Mouse (Mus musculus) right cerebral cortex, postnatal 4 days (tissue): ENCODE data around the gene Gm4881.

Experiments used
- DNase-seq: peaks from one replicate; pipeline ENCODE4 v3.0.0-alpha.2; 2022

The Gm4881 gene

GRCm38 (mm10) chr7:24944257-24944950 is at the start of gene Gm4881:
TSS of gene Gm4881 (minus strand) at chr7:24944494.
- DNase-seq, result no peak

- DNase-seq, result no peak
Observed at GRCm38 (mm10) chr7:24993081-24993480, 48.8 kb upstream of the Gm4881 start.

GRCm38 (mm10) chr7:24990478-24990877 is 46.2 kb upstream of the Gm4881 start:
- no peak for DNase-seq

GRCm38 (mm10) chr7:24987941-24988340 is 43.6 kb upstream of the Gm4881 start:
- DNase-seq, result no peak

- no peak for DNase-seq
Observed at GRCm38 (mm10) chr7:24985799-24986198, 41.5 kb upstream of the Gm4881 start.

- no peak for DNase-seq
Observed at GRCm38 (mm10) chr7:24984307-24984706, 40.0 kb upstream of the Gm4881 start.

GRCm38 (mm10) chr7:24983396-24983795 is 39.1 kb upstream of the Gm4881 start:
- no peak for DNase-seq

- no peak for DNase-seq
Observed at GRCm38 (mm10) chr7:24980439-24980838, 36.1 kb upstream of the Gm4881 start.

- no peak for DNase-seq
Observed at GRCm38 (mm10) chr7:24978781-24979180, 34.5 kb upstream of the Gm4881 start.

GRCm38 (mm10) chr7:24974893-24975595 is 30.8 kb upstream of the Gm4881 start:
- peak; percentile 50 for DNase-seq

GRCm38 (mm10) chr7:24973902-24974301 is 29.6 kb upstream of the Gm4881 start:
- no peak for DNase-seq

- DNase-seq, result no peak
Observed at GRCm38 (mm10) chr7:24973208-24973607, 28.9 kb upstream of the Gm4881 start.

- peak; percentile 80 for DNase-seq
Observed at GRCm38 (mm10) chr7:24971972-24972893, 27.9 kb upstream of the Gm4881 start, which contains the start of gene Rabac1. TSS of gene Rabac1 (minus strand) at chr7:24972754.

GRCm38 (mm10) chr7:24971261-24971971 is 27.1 kb upstream of the Gm4881 start:
- DNase-seq, result peak; percentile 55

GRCm38 (mm10) chr7:24970341-24970740 is 26.0 kb upstream of the Gm4881 start:
- DNase-seq, result no peak

GRCm38 (mm10) chr7:24969805-24970204 is 25.5 kb upstream of the Gm4881 start:
- no peak for DNase-seq

GRCm38 (mm10) chr7:24968463-24968862 is 24.2 kb upstream of the Gm4881 start:
- no peak for DNase-seq

- no peak for DNase-seq
Observed at GRCm38 (mm10) chr7:24967966-24968365, 23.7 kb upstream of the Gm4881 start.

- peak; percentile 92 for DNase-seq
Observed at GRCm38 (mm10) chr7:24964897-24965535, 20.7 kb upstream of the Gm4881 start.

- DNase-seq, result no peak
Observed at GRCm38 (mm10) chr7:24964288-24964687, 20.0 kb upstream of the Gm4881 start.

- no peak for DNase-seq
Observed at GRCm38 (mm10) chr7:24955226-24955625, 10.9 kb upstream of the Gm4881 start.

GRCm38 (mm10) chr7:24954450-24954849 is 10.2 kb upstream of the Gm4881 start:
- no peak for DNase-seq
